Mouse (Mus musculus) brain, embryonic 14.5 days (tissue): ENCODE data around the gene Cap1.

Source experiments
- CTCF ChIP-seq: fragments of 200-500 bp; IDR thresholded peaks from 2 replicates; pipeline ENCODE4 v1.5.1; 2012; ENCODE audit warnings: inconsistent platforms, mild to moderate bottlenecking, moderate library complexity, borderline replicate concordance; ENCODE audit not compliant: insufficient read depth, insufficient read length; ENCODE audit errors: extremely low read depth
- POLR2A ChIP-seq: fragments of 200-500 bp; IDR thresholded peaks from 2 replicates; pipeline ENCODE4 v1.6.1; 2012; ENCODE audit warnings: mild to moderate bottlenecking, inconsistent platforms, borderline replicate concordance; ENCODE audit not compliant: poor library complexity, insufficient read depth, insufficient read length, severe bottlenecking; ENCODE audit errors: extremely low read depth

DNA sequence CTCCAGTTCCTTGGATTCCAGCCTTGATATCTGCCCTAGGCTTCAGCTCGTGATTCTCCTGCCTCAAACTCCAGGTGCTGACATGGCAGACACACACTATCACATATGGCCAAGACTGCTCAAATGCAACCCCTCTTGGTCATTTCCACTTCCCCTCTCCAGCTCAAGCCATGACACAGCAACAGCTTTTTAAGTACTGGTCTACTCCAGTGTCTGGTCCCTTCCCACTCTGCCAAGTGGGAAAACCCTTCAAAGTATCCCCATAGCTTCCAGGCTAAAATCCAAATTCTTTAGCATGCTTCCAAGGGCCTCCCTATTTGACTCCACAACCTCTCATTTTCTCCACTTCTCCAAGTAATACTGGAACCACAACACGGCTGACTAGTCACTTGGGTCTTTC, 1.8 kb downstream of the Cap1 start:
- no peak for TF ChIP-seq POLR2A
- TF ChIP-seq CTCF, result no peak
